Mouse (Mus musculus) stomach, postnatal 0 days (tissue): Measurements from ENCODE around the gene Fam189a2. TPM values are rescaled to one million over a fixed set of nuclear protein-coding genes. Genes with fewer than 3 reads are reported as not detected.

Experiments used
- ATAC-seq: fragments of 200-750 bp; cut with Nextera tagmentation; 2 replicates; pipeline ENCODE4 v1.8.0; 2017; ENCODE audit not compliant: low FRiP score, low TSS enrichment
- DNase-seq: peaks from one replicate; pipeline ENCODE4 v3.0.0-alpha.2; 2016; ENCODE audit warnings: low spot score
- H3K27ac ChIP-seq: fragments of 300-500 bp; sonication (generic); replicated peaks from 2 replicates; pipeline ENCODE4 v1.5.1; 2014; ENCODE audit warnings: mild to moderate bottlenecking, control low read depth
- H3K27me3 ChIP-seq: fragments of 300-500 bp; sonication (generic); 2 replicates; pipeline ENCODE4 v1.6.1; 2014; ENCODE audit warnings: low read length; ENCODE audit not compliant: control insufficient read depth, insufficient read depth
- H3K36me3 ChIP-seq: fragments of 300-500 bp; sonication (generic); 2 replicates; pipeline ENCODE4 v1.6.1; 2014; ENCODE audit warnings: low read length, mixed read lengths; ENCODE audit not compliant: control insufficient read depth, insufficient read depth
- H3K4me1 ChIP-seq: fragments of 300-500 bp; sonication (generic); replicated peaks from 2 replicates; pipeline ENCODE4 v1.6.1; 2014; ENCODE audit warnings: antibody characterized with exemption; ENCODE audit not compliant: control insufficient read depth, insufficient read depth
- H3K4me2 ChIP-seq: fragments of 300-500 bp; sonication (generic); replicated peaks from 2 replicates; pipeline ENCODE4 v1.6.1; 2014; ENCODE audit warnings: low read depth, mild to moderate bottlenecking, control low read depth, moderate library complexity
- H3K4me3 ChIP-seq: fragments of 300-500 bp; sonication (generic); 2 replicates; pipeline ENCODE4 v1.5.1; 2014; ENCODE audit warnings: low read depth, low read length, control low read depth
- H3K9ac ChIP-seq: fragments of 300-500 bp; sonication (generic); 2 replicates; pipeline ENCODE4 v1.6.1; 2014; ENCODE audit warnings: mild to moderate bottlenecking, low read length, control low read depth, mixed read lengths
- H3K9me3 ChIP-seq: fragments of 300-500 bp; sonication (generic); 2 replicates; pipeline ENCODE4 v1.6.1; 2016; ENCODE audit warnings: low read length; ENCODE audit not compliant: control insufficient read depth
- CTCF ChIP-seq: IDR thresholded peaks from 2 replicates; pipeline ENCODE4 v1.5.1; 2016; ENCODE audit warnings: antibody characterized with exemption, low read depth, mild to moderate bottlenecking, moderate library complexity
- EP300 ChIP-seq: optimal IDR thresholded peaks from 2 replicates; pipeline ENCODE3; 2016; ENCODE audit warnings: antibody characterized with exemption
- WGBS: fragments of 180-500 bp; shearing (Covaris S2); extraction: QIAGEN DNeasy Blood & Tissue Kit; methylation state at CpG from one replicate; pipeline ENCODE4 v1.1.7; 2014; 5-methylcytosine and 5-hydroxymethylcytosine counted together
- polyA plus RNA-seq: library from polyadenylated mRNA; unstranded; fragments of >200 nt; fragmentation: Nextera tagmentation; extraction: Ambion mirVana; gene quantifications from 2 replicates; pipeline ENCODE4 v1.2.1, GENCODE M21; 2015

Gene Fam189a2
- polyA plus RNA-seq, 1 experiment from 2014 or later = 0.75 TPM

GRCm38 (mm10) chr19:23960275-23960674 is 70.5 kb downstream of the Fam189a2 start:
- H3K4me2 ChIP-seq = no peak overlapping the region
- H3K36me3 ChIP-seq = no peaks in the 10 kb centered on the region
- no peak overlapping the region for H3K4me3 ChIP-seq
- ATAC-seq (no peak), DNase-seq (no peak)
- H3K9ac ChIP-seq = no peak overlapping the region
- WGBS = 62% methylated on average over 3 of the region's 3 CpGs
- no peaks in the 10 kb centered on the region for H3K4me1 ChIP-seq
- H3K27me3 ChIP-seq = no peaks in the 10 kb centered on the region
- no peaks in the 10 kb centered on the region for H3K9me3 ChIP-seq
- no peak for TF ChIP-seq CTCF
- TF ChIP-seq EP300 = no peak
- H3K27ac ChIP-seq = no peak overlapping the region

GRCm38 (mm10) chr19:23959870-23960269 is 70.9 kb downstream of the Fam189a2 start:
- DNase-seq = no peak
- Histone ChIP-seq H3K27me3 (no peaks in the 10 kb centered on the region), H3K36me3 (no peaks in the 10 kb centered on the region), H3K27ac (no peak overlapping the region), H3K4me2 (no peak overlapping the region), H3K9me3 (no peaks in the 10 kb centered on the region), H3K4me3 (no peak overlapping the region), H3K4me1 (no peaks in the 10 kb centered on the region), H3K9ac (no peak overlapping the region)
- WGBS = 52% methylated on average over 7 of the region's 7 CpGs
- TF ChIP-seq CTCF = no peak
- TF ChIP-seq EP300 = no peak
- no peak; the same call in 1 of the 2 replicates for ATAC-seq

DNA sequence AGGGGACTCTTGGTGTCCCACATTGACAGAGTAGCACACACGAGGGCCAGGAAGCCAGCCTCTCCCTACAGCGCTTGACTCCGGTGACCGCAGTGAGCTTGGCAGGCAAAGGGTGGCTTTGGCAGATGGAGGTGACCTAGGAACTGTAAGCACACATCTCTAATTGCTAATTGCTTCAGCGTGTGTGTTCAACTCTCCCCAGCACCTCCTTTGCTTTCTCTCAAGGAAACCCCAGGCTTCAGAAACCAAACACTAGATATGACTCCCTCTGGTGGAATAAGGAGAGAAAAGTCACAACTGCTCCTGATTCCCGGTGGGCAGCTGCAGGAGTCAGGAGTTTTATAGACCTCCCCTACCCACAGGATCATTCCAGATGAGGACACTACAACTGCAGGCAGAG is 71.9 kb downstream of the Fam189a2 start:
- WGBS = 54% methylated on average over 6 of the region's 6 CpGs
- no peak overlapping the region for H3K27ac ChIP-seq
- TF ChIP-seq EP300 = no peak
- TF ChIP-seq CTCF = peak; percentile 68
- no peak overlapping the region for H3K9ac ChIP-seq
- H3K27me3 ChIP-seq = no peaks in the 10 kb centered on the region
- no peaks in the 10 kb centered on the region for H3K4me1 ChIP-seq
- no peaks in the 10 kb centered on the region for H3K9me3 ChIP-seq
- H3K4me3 ChIP-seq = no peak overlapping the region
- DNase-seq (no peak), ATAC-seq (no peak)
- no peak overlapping the region for H3K4me2 ChIP-seq
- H3K36me3 ChIP-seq = no peaks in the 10 kb centered on the region

- DNase-seq (no peak), ATAC-seq (no peak)
- Histone ChIP-seq H3K27me3 (no peaks in the 10 kb centered on the region), H3K4me2 (no peak overlapping the region), H3K4me3 (no peak overlapping the region), H3K9me3 (no peaks in the 10 kb centered on the region), H3K36me3 (no peaks in the 10 kb centered on the region), H3K4me1 (no peaks in the 10 kb centered on the region), H3K9ac (no peak overlapping the region), H3K27ac (no peak overlapping the region)
- 53% methylated on average over 7 of the region's 7 CpGs for WGBS
- TF ChIP-seq CTCF (no peak), EP300 (no peak)
Measured at GRCm38 (mm10) chr19:23957563-23957962, 73.3 kb downstream of the Fam189a2 start.

DNA sequence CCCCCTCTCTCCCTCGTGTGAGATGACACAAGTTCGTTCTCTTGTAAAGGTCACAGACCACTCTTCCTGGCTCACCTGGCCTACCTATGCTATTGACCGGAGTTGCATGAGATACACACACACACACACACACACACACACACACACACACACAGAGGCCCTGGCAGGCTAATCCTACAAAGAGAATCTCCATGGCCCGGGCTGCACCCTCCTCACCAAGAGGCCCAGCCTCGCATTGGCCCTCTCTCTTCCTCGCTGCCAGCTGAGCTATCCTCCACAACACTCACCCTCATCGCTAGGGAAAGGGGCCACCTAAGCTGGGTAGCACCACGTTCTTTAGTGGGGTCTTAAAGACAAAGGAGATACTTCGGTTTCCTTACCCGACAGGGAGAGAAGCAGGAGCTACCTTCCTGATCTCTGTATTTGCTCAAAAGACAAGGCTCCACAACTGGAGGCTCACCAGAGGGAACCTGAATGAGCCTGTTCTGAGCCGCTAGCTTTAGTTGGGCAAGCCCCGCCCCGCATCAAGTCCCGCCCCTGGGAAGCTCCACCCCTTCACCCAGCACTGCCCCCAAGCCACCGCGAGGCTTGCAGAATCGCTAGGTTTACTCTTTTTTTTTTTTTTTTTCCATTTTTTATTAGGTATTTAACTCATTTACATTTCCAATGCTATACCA is 74.4 kb downstream of the Fam189a2 start:
- H3K27me3 ChIP-seq = no peaks in the 10 kb centered on the region
- TF ChIP-seq EP300 (no peak), CTCF (no peak)
- no peak overlapping the region for H3K4me3 ChIP-seq
- H3K4me2 ChIP-seq = no peak overlapping the region
- no peaks in the 10 kb centered on the region for H3K9me3 ChIP-seq
- no peak overlapping the region for H3K27ac ChIP-seq
- no peaks in the 10 kb centered on the region for H3K36me3 ChIP-seq
- no peaks in the 10 kb centered on the region for H3K4me1 ChIP-seq
- DNase-seq (no peak), ATAC-seq (no peak)
- 71% methylated on average over 16 of the region's 17 CpGs for WGBS
- H3K9ac ChIP-seq = no peak overlapping the region

DNA sequence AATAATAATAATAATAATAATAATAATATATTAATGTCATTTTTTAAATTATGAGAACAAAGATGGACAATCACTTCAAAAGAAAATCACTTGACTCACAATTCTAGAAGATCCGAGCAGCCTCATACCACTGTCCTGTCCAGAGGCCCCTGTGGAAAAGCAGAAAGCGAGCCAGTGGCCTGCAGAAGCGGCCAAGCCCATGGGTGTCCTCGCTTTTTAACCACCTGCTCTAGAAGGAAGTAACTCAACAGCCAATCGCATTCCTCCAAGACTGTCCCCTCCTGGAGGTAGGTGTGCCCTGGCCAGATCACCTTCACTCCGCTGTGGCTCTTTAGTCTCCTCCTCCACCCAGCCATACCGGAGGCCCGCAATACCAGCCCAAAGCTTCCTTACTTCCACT is 75.4 kb downstream of the Fam189a2 start:
- H3K27ac ChIP-seq = no peak overlapping the region
- TF ChIP-seq CTCF (no peak), EP300 (no peak)
- H3K9me3 ChIP-seq = no peaks in the 10 kb centered on the region
- no peaks in the 10 kb centered on the region for H3K27me3 ChIP-seq
- H3K36me3 ChIP-seq = no peaks in the 10 kb centered on the region
- ATAC-seq (no peak), DNase-seq (no peak)
- no peaks in the 10 kb centered on the region for H3K4me1 ChIP-seq
- 84% methylated on average over 8 of the region's 8 CpGs for WGBS
- H3K9ac ChIP-seq = no peak overlapping the region
- no peak overlapping the region for H3K4me2 ChIP-seq
- no peak overlapping the region for H3K4me3 ChIP-seq
